Mouse (Mus musculus) ovary, postnatal 14 days (tissue): ENCODE measurements around the gene Gnpat.

ENCODE experiments used
- DNase-seq: peaks from one replicate; pipeline ENCODE4 v3.0.0; 2022; ENCODE audit warnings: low spot score

Gnpat gene

DNA sequence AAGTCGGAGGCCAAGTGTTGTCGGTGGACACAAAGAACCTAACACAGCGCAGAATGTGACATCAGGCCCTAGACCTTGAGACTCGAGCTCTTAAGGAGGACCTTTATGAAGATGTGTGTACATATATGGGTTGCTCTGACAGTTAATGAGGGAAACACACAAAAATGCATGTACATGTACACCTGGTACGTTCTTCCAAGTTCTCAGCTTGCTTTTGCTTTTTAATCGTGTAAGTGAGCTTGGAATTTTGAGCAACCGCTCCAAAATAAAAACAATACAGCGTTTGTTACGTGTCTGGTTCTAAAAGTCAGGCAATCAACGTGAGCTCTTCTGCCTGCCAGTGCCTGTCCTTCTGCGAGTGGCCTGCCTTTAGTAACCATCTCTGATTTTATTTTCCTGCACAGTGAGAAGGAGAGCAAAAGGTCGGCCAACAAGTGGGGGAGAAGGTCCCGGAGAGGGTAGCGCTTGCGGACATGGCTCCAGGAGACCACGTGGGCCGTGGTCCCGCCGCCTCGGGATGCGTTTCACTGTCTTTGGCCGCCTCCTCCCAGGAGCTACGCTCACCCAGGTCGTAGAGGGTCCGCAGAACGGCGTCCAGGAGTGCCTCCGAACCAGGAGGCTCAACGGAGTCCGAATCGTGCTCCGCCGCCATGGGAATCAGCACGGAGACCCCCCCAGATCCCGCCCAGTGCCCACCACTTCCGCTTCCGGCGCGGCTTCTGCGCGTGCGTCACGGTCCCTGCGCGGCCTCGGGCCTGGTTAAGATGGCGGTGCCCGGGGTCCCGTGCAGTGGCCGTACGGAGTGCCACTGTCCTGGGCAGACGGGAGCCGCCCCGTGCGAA, at the start of gene Gnpat, which contains the start of gene 2810004N23Rik:
TSS of gene Gnpat (plus strand) at position 713 of the 842 bp plus-strand sequence.
TSS of gene 2810004N23Rik (minus strand) at position 800 of the 842 bp plus-strand sequence.
- DNase-seq, result peak; percentile 95

GRCm38 (mm10) chr8:124813326-124813725, 49.5 kb upstream of the Gnpat start:
- DNase-seq, result no peak

DNA sequence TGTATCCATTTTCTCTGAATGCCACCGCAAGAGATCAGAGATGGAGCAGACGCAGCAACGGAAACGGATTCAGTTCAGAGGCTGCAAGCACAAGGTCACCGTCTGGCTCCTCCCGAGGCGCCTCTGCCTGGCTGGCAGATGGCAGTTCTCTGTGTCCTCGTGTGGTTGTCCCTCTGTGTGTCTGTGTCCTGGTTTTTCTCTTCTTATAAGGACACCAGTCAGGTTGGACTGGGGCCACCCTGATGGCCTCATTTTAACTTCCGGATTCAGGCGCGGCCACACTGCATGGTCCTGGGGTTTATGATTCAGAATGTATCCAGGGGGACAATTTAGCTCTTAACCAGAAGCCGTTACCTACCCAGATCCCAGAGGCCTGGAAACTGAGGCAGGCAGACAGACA, 47.0 kb upstream of the Gnpat start:
- DNase-seq, result no peak

DNA sequence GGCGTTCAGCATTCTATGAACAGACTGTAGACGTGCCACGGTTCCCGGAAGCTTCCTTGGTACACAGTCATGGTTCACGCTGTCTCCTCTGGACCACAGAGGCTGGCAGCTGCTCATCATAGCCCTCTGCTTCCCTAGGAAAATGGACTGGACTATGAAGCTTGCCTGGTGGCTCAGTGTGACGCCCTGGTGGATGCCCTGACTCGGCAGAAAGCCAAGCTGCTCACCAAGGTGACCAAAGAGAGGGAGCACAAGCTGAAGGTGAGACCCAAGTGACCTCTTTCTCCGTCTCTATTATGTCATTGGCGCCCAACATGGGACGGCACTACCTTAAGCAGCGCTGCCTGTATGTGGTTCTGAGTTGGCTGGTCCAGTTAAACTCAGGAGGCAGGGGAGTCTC, 46.0 kb upstream of the Gnpat start:
- DNase-seq, result no peak

DNA sequence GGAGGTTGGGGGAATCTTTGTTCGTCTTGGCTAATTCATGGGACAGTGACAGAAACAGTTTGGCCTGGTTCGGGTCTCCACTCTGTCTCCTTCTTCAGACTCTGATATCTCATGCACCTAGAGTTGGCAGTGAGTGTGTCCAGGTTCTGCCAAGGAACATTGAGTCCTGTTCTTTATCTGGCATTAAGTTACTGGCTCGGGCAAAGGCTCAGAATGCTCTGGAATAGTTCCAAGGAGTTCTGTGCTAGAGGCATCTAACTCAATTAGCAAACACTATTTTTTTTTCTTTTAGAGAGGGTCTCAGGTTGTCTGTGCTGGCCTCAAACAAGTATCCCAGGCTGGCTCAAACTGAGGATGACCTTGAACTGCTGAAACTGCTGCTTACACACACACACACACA, 45.5 kb upstream of the Gnpat start:
- no peak for DNase-seq

- no peak for DNase-seq
Observed at GRCm38 (mm10) chr8:124819612-124820115, 43.2 kb upstream of the Gnpat start.

GRCm38 (mm10) chr8:124820125-124820524, 42.7 kb upstream of the Gnpat start:
- DNase-seq, result no peak

DNA sequence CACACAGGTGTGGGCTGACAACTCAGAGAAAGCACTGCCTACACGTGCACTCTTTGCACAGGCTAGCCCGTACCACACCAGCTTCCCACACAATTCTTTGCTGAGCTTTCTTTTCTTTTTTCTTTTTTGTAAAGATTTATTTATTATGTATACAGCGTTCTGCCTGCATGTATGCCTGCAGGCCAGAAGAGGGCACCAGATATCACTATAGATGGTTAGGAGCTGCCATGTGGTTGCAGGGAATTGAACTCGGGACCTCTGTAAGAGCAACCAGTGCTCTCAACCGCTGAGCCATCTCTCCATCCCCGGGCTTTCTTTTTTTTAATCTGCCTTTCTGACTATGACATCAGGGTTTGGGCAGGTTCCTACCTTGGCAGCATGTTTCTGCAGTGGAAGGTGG, 39.3 kb upstream of the Gnpat start:
- no peak for DNase-seq

DNA sequence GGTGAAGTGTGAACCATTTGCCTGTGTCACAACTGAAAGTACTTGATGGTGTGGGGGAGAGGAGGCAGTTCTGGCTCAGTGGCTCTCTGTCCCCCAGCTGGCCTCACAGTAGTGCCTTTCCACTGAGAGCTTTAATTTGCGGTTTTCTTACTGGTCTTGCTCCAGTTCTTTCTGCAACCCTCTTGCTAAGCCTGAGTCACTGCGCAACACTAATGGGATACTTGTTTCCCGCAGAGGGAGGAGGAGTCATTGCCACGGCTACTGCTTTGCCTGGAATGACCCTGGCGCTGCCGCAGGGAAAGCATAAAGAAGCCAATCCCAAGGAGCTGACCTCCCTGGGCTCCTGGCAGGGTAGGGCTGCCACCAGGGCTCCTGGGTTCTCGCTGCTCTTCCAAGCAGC, 36.2 kb upstream of the Gnpat start:
- peak; percentile 25 for DNase-seq

GRCm38 (mm10) chr8:124827387-124827786, 35.4 kb upstream of the Gnpat start:
- peak; percentile 64 for DNase-seq

- DNase-seq, result no peak
Observed at GRCm38 (mm10) chr8:124828561-124829240, 34.1 kb upstream of the Gnpat start.

GRCm38 (mm10) chr8:124830050-124830449, 32.8 kb upstream of the Gnpat start:
- DNase-seq, result no peak

GRCm38 (mm10) chr8:124831531-124831930, 31.3 kb upstream of the Gnpat start:
- DNase-seq, result no peak

DNA sequence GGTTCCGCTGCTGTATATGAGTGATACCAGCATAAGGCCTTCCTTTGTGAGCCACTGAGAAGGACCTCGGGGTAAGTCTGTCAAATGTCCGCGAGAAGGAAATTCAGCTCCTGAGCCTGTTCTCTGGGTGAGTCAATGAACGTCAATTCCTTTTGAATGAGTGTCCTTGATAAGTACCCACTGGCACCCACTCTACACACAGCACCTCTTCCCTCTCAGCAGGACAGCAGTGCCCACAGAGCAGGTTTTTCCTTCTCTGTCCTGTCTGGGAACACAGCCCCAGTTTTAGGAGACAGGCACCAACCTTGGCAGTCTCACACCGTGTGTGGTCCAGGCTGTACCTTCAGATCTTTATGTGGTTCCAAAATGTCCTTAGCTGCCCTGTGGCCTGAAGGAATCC, 30.9 kb upstream of the Gnpat start:
- no peak for DNase-seq

DNA sequence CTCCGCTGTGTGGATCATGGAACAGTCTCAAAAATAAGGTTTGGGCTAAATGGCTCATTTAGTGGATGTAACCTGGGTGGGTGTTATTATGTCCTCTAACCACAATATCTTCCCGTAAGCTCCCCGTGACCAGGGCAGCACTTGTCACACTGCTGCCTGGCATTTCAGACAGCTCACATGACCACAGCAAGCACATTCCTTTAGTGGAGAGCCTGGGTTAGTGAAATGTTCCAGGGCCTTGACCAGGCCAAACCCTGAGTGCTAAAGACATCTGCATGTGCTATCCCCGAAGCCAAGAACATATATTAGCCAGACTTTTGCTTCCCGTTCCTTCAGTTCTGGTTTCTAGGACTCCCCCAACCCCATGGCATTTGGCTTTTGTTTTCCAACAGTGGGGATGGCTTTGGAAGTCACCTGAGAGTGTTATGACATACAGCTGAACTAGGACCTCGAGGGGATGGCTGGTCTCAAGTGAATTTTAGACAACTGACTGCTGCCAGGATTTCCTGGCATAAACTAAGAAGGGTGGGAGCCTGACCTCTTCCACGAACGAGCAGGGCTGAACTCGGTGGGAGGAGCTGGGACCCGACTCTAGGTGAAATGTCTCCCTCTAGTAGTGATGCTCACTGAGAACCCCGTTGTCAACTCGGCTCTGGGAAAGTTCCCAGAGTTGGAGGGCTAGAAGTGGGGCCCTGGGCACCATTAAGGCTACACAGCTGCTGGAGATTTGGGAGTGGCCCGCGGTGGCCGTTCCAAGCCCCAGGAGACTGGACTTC, 29.2 kb upstream of the Gnpat start:
- DNase-seq, result no peak

GRCm38 (mm10) chr8:124835848-124836247, 27.0 kb upstream of the Gnpat start:
- no peak for DNase-seq

DNA sequence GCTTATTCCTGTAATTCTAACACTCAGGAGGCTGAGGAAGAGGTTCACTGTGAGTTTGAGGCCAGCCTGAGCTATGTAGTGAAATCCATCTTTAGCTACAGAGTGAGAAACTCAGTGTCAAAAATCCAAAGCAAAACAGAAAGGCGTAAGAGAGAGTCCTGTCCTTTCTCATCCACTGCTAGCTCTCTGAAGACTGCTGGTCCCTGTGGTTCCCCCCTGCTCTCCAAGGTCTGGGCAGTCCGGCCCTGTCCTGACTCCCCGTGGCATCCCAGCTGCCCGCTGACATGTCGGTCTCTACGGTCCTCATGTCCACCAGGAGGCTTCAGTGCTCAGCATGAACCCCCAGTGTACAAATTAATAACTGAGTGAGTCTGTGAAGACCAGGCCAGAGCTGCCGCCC, 26.6 kb upstream of the Gnpat start:
- no peak for DNase-seq

DNA sequence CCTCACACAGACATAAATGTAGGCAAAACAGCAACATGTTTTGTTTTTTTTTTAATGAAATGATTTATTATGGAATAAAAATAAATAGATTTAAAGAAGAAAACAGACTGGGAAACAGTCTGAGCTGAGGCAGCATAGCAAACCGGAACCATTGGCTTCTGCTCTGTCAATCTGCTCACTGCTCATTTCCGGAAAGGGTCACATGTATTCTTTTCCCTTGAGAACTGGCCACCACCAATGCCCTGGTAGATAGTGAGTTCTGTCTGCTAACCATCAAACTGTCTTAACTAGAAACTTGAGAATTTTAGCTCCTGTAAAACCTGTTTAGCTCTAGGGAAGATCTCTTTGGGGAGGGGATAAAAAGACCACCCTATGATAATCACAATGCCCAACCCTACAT, 25.9 kb upstream of the Gnpat start:
- DNase-seq, result no peak

GRCm38 (mm10) chr8:124837956-124838355, 24.9 kb upstream of the Gnpat start:
- no peak for DNase-seq

GRCm38 (mm10) chr8:124839371-124839770, 23.5 kb upstream of the Gnpat start:
- DNase-seq, result no peak

- DNase-seq, result no peak
Observed at GRCm38 (mm10) chr8:124840900-124841299, 21.9 kb upstream of the Gnpat start.

DNA sequence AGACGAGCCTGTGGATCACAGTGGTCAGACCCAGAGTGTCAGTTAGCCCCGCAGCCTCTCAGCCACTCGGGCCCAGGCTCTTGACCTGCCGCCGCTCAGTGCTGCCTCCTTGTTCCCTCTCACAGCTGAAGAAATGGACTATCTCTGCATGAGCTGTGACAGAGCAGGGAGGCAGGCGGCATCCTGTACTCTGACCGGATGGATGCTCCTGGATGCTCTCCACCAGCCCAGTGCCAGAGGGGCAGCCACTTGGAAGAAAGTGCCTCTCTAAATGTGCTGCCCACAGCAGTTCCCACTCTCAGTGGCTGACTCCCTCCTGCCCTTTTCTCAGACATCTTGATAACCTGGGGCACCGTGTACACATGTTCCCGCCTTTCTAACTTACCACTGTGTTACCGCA, 21.1 kb upstream of the Gnpat start:
- DNase-seq, result no peak
